Mouse (Mus musculus): ENCODE data around the gene Tnp2. TPM values are rescaled to one million over a fixed set of nuclear protein-coding genes. Genes with fewer than 3 reads are reported as not detected.
A peak's percentile ranks its signal among the peaks of the same experiment; 100 is the strongest.

Tnp2 gene
- polyA plus RNA-seq, 1 experiment from 2014 or later: not detected

DNA sequence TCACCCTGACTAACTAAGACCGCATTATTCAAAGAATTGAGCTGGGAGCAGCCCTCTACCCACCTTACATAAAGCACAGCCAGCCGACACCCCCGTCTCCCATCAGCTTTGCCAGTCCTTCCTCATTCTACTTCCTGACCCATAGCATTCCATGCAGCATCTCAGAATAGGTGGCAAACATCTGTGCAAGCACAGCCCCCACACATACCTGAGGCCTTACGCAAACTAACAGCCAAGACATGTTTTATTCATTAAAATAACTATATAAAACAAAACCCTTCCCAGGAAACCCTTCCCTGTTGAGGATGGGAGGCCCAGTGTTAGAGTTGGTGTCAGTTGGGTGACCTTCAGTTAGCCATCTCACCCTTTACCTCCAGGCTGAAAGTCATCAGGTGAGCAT, 37.4 kb upstream of the Tnp2 start:
- no peak overlapping the region for H3K9ac ChIP-seq (ENCODE audit: low read depth, low read length)
- no peaks in the 10 kb centered on the region for H3K36me3 ChIP-seq (ENCODE audit: control insufficient read depth, insufficient read depth, low read length)
- no peaks in the 10 kb centered on the region for H3K27me3 ChIP-seq (replicated peaks; ENCODE audit: control insufficient read depth, insufficient read depth, low read length)
- no peak overlapping the region for H3K27ac ChIP-seq (ENCODE audit: low read length)
- no peak for ATAC-seq
- H3K4me2 ChIP-seq (ENCODE audit: low read depth, low read length): no peak overlapping the region
- no peaks in the 10 kb centered on the region for H3K9me3 ChIP-seq (ENCODE audit: control insufficient read depth, low read length)
- 0 out of 2 replicates have a peak, but pooled peaks cover 4% of the 10 kb centered on the region for H3K4me1 ChIP-seq (ENCODE audit: control insufficient read depth, insufficient read depth, low read length)
- no peak overlapping the region for H3K4me3 ChIP-seq (ENCODE audit: low read length)
- WGBS: 96% methylated on average over 4 of the region's 4 CpGs

GRCm38 (mm10) chr16:10824536-10824935, 36.1 kb upstream of the Tnp2 start:
- Histone ChIP-seq H3K9ac (ENCODE audit: low read depth, low read length) (no peak overlapping the region), H3K36me3 (ENCODE audit: control insufficient read depth, insufficient read depth, low read length) (no peaks in the 10 kb centered on the region), H3K4me3 (ENCODE audit: low read length) (no peak overlapping the region), H3K9me3 (ENCODE audit: control insufficient read depth, low read length) (no peaks in the 10 kb centered on the region), H3K27me3 (replicated peaks; ENCODE audit: control insufficient read depth, insufficient read depth, low read length) (no peaks in the 10 kb centered on the region), H3K4me1 (ENCODE audit: control insufficient read depth, insufficient read depth, low read length) (0 out of 2 replicates have a peak, but pooled peaks cover 4% of the 10 kb centered on the region), H3K4me2 (ENCODE audit: low read depth, low read length) (no peak overlapping the region), H3K27ac (ENCODE audit: low read length) (no peak overlapping the region)
- WGBS: 87% methylated on average over 1 of the region's 1 CpGs
- no peak for ATAC-seq

- Histone ChIP-seq H3K9ac (ENCODE audit: low read depth, low read length) (no peak overlapping the region), H3K27me3 (replicated peaks; ENCODE audit: control insufficient read depth, insufficient read depth, low read length) (no peaks in the 10 kb centered on the region), H3K4me2 (ENCODE audit: low read depth, low read length) (no peak overlapping the region), H3K4me3 (ENCODE audit: low read length) (no peak overlapping the region), H3K4me1 (ENCODE audit: control insufficient read depth, insufficient read depth, low read length) (0 out of 2 replicates have a peak, but pooled peaks cover 4% of the 10 kb centered on the region), H3K36me3 (ENCODE audit: control insufficient read depth, insufficient read depth, low read length) (no peaks in the 10 kb centered on the region), H3K9me3 (ENCODE audit: control insufficient read depth, low read length) (no peaks in the 10 kb centered on the region), H3K27ac (ENCODE audit: low read length) (no peak overlapping the region)
- peak; percentile 31; the same call in 1 of the 2 replicates for ATAC-seq
- WGBS: 45% methylated on average over 4 of the region's 4 CpGs
Observed at GRCm38 (mm10) chr16:10821387-10821786, 32.9 kb upstream of the Tnp2 start.

GRCm38 (mm10) chr16:10819966-10820365, 31.5 kb upstream of the Tnp2 start:
- Histone ChIP-seq H3K36me3 (ENCODE audit: control insufficient read depth, insufficient read depth, low read length) (no peaks in the 10 kb centered on the region), H3K9ac (ENCODE audit: low read depth, low read length) (no peak overlapping the region), H3K4me3 (ENCODE audit: low read length) (no peak overlapping the region), H3K9me3 (ENCODE audit: control insufficient read depth, low read length) (no peaks in the 10 kb centered on the region), H3K4me2 (ENCODE audit: low read depth, low read length) (no peak overlapping the region), H3K27me3 (replicated peaks; ENCODE audit: control insufficient read depth, insufficient read depth, low read length) (no peaks in the 10 kb centered on the region), H3K27ac (ENCODE audit: low read length) (no peak overlapping the region), H3K4me1 (ENCODE audit: control insufficient read depth, insufficient read depth, low read length) (0 out of 2 replicates have a peak, but pooled peaks cover 4% of the 10 kb centered on the region)
- ATAC-seq: no peak
- WGBS: 76% methylated on average over 3 of the region's 3 CpGs

GRCm38 (mm10) chr16:10818579-10819135, 30.2 kb upstream of the Tnp2 start:
- Histone ChIP-seq H3K36me3 (ENCODE audit: control insufficient read depth, insufficient read depth, low read length) (no peaks in the 10 kb centered on the region), H3K4me1 (ENCODE audit: control insufficient read depth, insufficient read depth, low read length) (0 out of 2 replicates have a peak, but pooled peaks cover 7% of the 10 kb centered on the region), H3K27ac (ENCODE audit: low read length) (no peak overlapping the region), H3K9me3 (ENCODE audit: control insufficient read depth, low read length) (no peaks in the 10 kb centered on the region), H3K9ac (ENCODE audit: low read depth, low read length) (no peak overlapping the region), H3K27me3 (replicated peaks; ENCODE audit: control insufficient read depth, insufficient read depth, low read length) (no peaks in the 10 kb centered on the region), H3K4me3 (ENCODE audit: low read length) (no peak overlapping the region), H3K4me2 (ENCODE audit: low read depth, low read length) (no peak overlapping the region)
- 81% methylated on average over 4 of the region's 4 CpGs for WGBS
- ATAC-seq: no peak

- Histone ChIP-seq H3K4me3 (ENCODE audit: low read length) (no peak overlapping the region), H3K27ac (ENCODE audit: low read length) (no peak overlapping the region), H3K36me3 (ENCODE audit: control insufficient read depth, insufficient read depth, low read length) (no peaks in the 10 kb centered on the region), H3K27me3 (replicated peaks; ENCODE audit: control insufficient read depth, insufficient read depth, low read length) (no peaks in the 10 kb centered on the region), H3K9ac (ENCODE audit: low read depth, low read length) (no peak overlapping the region), H3K4me1 (ENCODE audit: control insufficient read depth, insufficient read depth, low read length) (0 out of 2 replicates have a peak, but pooled peaks cover 3% of the 10 kb centered on the region), H3K4me2 (ENCODE audit: low read depth, low read length) (no peak overlapping the region), H3K9me3 (ENCODE audit: control insufficient read depth, low read length) (no peaks in the 10 kb centered on the region)
- ATAC-seq: peak; percentile 35
- 62% methylated on average over 4 of the region's 4 CpGs for WGBS
Observed at GRCm38 (mm10) chr16:10814864-10815263, 26.4 kb upstream of the Tnp2 start.

DNA sequence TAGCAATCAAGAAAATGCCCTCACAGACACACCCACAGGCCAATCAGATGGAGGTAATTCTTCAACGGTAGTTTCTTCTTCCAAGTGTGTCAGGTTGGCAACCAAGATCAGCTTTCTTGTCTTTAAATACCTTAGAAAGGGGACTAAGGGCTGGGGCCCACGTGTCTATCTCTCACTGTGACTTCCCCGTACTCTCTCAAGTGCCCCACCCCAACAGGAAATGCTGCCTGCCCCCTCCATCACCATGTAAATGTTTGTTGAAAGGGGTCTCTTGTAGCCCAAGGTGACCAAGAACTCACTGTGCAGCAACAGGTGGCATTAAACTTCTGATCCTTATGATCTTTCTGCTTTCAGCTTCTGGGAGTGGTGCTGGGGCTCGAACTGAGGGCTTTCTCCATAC, 25.3 kb upstream of the Tnp2 start:
- H3K9ac ChIP-seq (ENCODE audit: low read depth, low read length): no peak overlapping the region
- no peak overlapping the region for H3K27ac ChIP-seq (ENCODE audit: low read length)
- WGBS: 73% methylated on average over 4 of the region's 4 CpGs
- no peaks in the 10 kb centered on the region for H3K36me3 ChIP-seq (ENCODE audit: control insufficient read depth, insufficient read depth, low read length)
- no peaks in the 10 kb centered on the region for H3K27me3 ChIP-seq (replicated peaks; ENCODE audit: control insufficient read depth, insufficient read depth, low read length)
- H3K4me2 ChIP-seq (ENCODE audit: low read depth, low read length): no peak overlapping the region
- ATAC-seq: no peak
- H3K9me3 ChIP-seq (ENCODE audit: control insufficient read depth, low read length): no peaks in the 10 kb centered on the region
- no peak overlapping the region for H3K4me3 ChIP-seq (ENCODE audit: low read length)
- H3K4me1 ChIP-seq (ENCODE audit: control insufficient read depth, insufficient read depth, low read length): 0 out of 2 replicates have a peak, but pooled peaks cover 3% of the 10 kb centered on the region

- H3K36me3 ChIP-seq (ENCODE audit: control insufficient read depth, insufficient read depth, low read length): no peaks in the 10 kb centered on the region
- WGBS: 82% methylated on average over 2 of the region's 2 CpGs
- no peak within 1 kb of the TSS for H3K4me2 ChIP-seq (ENCODE audit: low read depth, low read length)
- H3K9me3 ChIP-seq (ENCODE audit: control insufficient read depth, low read length): no peaks in the 10 kb centered on the region
- no peak within 1 kb of the TSS for H3K9ac ChIP-seq (ENCODE audit: low read depth, low read length)
- no peak within 1 kb of the TSS for H3K4me3 ChIP-seq (ENCODE audit: low read length)
- H3K27me3 ChIP-seq (replicated peaks; ENCODE audit: control insufficient read depth, insufficient read depth, low read length): no peaks in the 10 kb centered on the region
- no peak within 1 kb of the TSS for H3K27ac ChIP-seq (ENCODE audit: low read length)
- ATAC-seq: no peak
- H3K4me1 ChIP-seq (ENCODE audit: control insufficient read depth, insufficient read depth, low read length): 0 out of 2 replicates have a peak, but pooled peaks cover 3% of the 10 kb centered on the region
Observed at GRCm38 (mm10) chr16:10812865-10813371, 24.5 kb upstream of the Tnp2 start, which contains the start of gene Gm11172. Gene Gm11172 (plus strand): TSS chr16:10812915.

- no peak overlapping the region for H3K4me3 ChIP-seq (ENCODE audit: low read length)
- no peaks in the 10 kb centered on the region for H3K9me3 ChIP-seq (ENCODE audit: control insufficient read depth, low read length)
- no peak overlapping the region for H3K27ac ChIP-seq (ENCODE audit: low read length)
- H3K36me3 ChIP-seq (ENCODE audit: control insufficient read depth, insufficient read depth, low read length): no peaks in the 10 kb centered on the region
- 0 out of 2 replicates have a peak, but pooled peaks cover 3% of the 10 kb centered on the region for H3K4me1 ChIP-seq (ENCODE audit: control insufficient read depth, insufficient read depth, low read length)
- no peaks in the 10 kb centered on the region for H3K27me3 ChIP-seq (replicated peaks; ENCODE audit: control insufficient read depth, insufficient read depth, low read length)
- H3K9ac ChIP-seq (ENCODE audit: low read depth, low read length): no peak overlapping the region
- no peak for ATAC-seq
- WGBS: 95% methylated on average over 1 of the region's 1 CpGs
- H3K4me2 ChIP-seq (ENCODE audit: low read depth, low read length): no peak overlapping the region
Observed at GRCm38 (mm10) chr16:10810376-10810775, 21.9 kb upstream of the Tnp2 start.

Data from intestine, embryonic 16.5 days (tissue).